22 mouse cellular contexts compared by ENCODE assay signal in genomic region chr13:111323206-111323605, GRCm38 (mm10).
A peak's percentile ranks its signal among the peaks of the same experiment; 100 is the strongest.
DNase-seq lines count a peak whose midpoint lies in the region; ATAC-seq and TF ChIP-seq lines count a peak whose summit lies in the region.
"Had no signal": no experiment of that assay in that cellular context is flagged by ENCODE, and none has a peak within 500 bp of the region (broad histone marks: within the 10 kb centered on the region; RNA-seq: fewer than 3 reads in every experiment).

No protein-coding gene starts in this region.

- H3K27ac ChIP-seq in midbrain, embryonic 13.5 days: peak overlapping the region; percentile 44; the same call in 1 of the 2 replicates
- no peak overlapping the region for H3K27ac ChIP-seq in midbrain, embryonic 10.5 days (replicated peaks)
- H3K27ac ChIP-seq in forebrain, postnatal 0 days (ENCODE audit: low read depth, low read length): peak overlapping the region; percentile 29; the same call in 1 of the 2 replicates
- peak overlapping the region; percentile 23; the same call in 1 of the 2 replicates for H3K27ac ChIP-seq in neural tube, embryonic 14.5 days (ENCODE audit: low read depth, low read length)
- H3K27ac ChIP-seq: intestine, embryonic 15.5 days; limb, embryonic 13.5 days; liver, embryonic 13.5 days; stomach, postnatal 0 days had no signal

- no peaks in the 10 kb centered on the region for H3K36me3 ChIP-seq in midbrain, embryonic 13.5 days
- no peaks in the 10 kb centered on the region for H3K36me3 ChIP-seq in midbrain, embryonic 10.5 days
- no peaks in the 10 kb centered on the region for H3K36me3 ChIP-seq in forebrain, postnatal 0 days (ENCODE audit: insufficient read depth)
- no peaks in the 10 kb centered on the region for H3K36me3 ChIP-seq in neural tube, embryonic 14.5 days (ENCODE audit: control insufficient read depth, insufficient read depth, low read length)
- H3K36me3 ChIP-seq: heart, embryonic 12.5 days; intestine, embryonic 15.5 days; limb, embryonic 13.5 days; liver, embryonic 13.5 days had no signal

- H3K4me2 ChIP-seq in midbrain, embryonic 13.5 days (replicated peaks): no peak overlapping the region
- H3K4me2 ChIP-seq in forebrain, postnatal 0 days (ENCODE audit: low read depth): no peak overlapping the region
- no peak overlapping the region for H3K4me2 ChIP-seq in neural tube, embryonic 14.5 days (ENCODE audit: low read depth, low read length)
- H3K4me2 ChIP-seq: heart, embryonic 12.5 days; intestine, embryonic 15.5 days; limb, embryonic 13.5 days; liver, embryonic 13.5 days; lung, embryonic 14.5 days had no signal

- DNase-seq in heart, adult 11 months: peak; percentile 35
- DNase-seq in heart, postnatal 14 days: no peak
- no peak for DNase-seq in midbrain, embryonic 10.5 days (ENCODE audit: low spot score)
- peak; percentile 37 for DNase-seq in forebrain, postnatal 0 days
- no peak for DNase-seq in thymus, postnatal 10 days (ENCODE audit: low spot score in 2 of 2)
- DNase-seq: adrenal gland, adult 8-10 months; cerebellum, adult 11-12 months; cerebellum, postnatal 25 days; embryo, embryonic 11 days; kidney, adult 9 months; kidney, postnatal 25 days; layer of hippocampus, adult 9-11 months; liver, embryonic 13.5 days; lung, embryonic 14.5 days; lung, postnatal 36 days; thymus, postnatal 14 days had no signal

- no peak overlapping the region for H3K9ac ChIP-seq in midbrain, embryonic 13.5 days (replicated peaks)
- H3K9ac ChIP-seq in forebrain, postnatal 0 days: no peak overlapping the region
- no peak overlapping the region for H3K9ac ChIP-seq in neural tube, embryonic 14.5 days (replicated peaks; ENCODE audit: low read depth, low read length)
- H3K9ac ChIP-seq: heart, embryonic 12.5 days; intestine, embryonic 15.5 days; limb, embryonic 13.5 days; liver, embryonic 13.5 days; lung, embryonic 14.5 days had no signal

- no peak for TF ChIP-seq CTCF in forebrain, postnatal 0 days (IDR thresholded peaks at IDR 0.05; ENCODE audit: low read depth)

- H3K4me3 ChIP-seq in midbrain, embryonic 13.5 days (replicated peaks): no peak overlapping the region
- no peak overlapping the region for H3K4me3 ChIP-seq in midbrain, embryonic 10.5 days
- no peak overlapping the region for H3K4me3 ChIP-seq in forebrain, postnatal 0 days (ENCODE audit: low read depth, low read length)
- no peak overlapping the region for H3K4me3 ChIP-seq in neural tube, embryonic 14.5 days (ENCODE audit: low read depth, low read length)
- H3K4me3 ChIP-seq: heart, embryonic 12.5 days; intestine, embryonic 15.5 days; limb, embryonic 13.5 days; liver, embryonic 13.5 days had no signal

- WGBS in midbrain, embryonic 13.5 days: 58% methylated on average over 8 of the region's 8 CpGs
- 73% methylated on average over 8 of the region's 8 CpGs for whole genome bisulfite sequencing in midbrain, embryonic 10.5 days
- WGBS in forebrain, postnatal 0 days: 32% methylated on average over 8 of the region's 8 CpGs
- WGBS in neural tube, embryonic 14.5 days: 46% methylated on average over 8 of the region's 8 CpGs

- intact Hi-C loops in heart, postnatal 14 days (cut with DNase I): no loop called here

- H3K27me3 ChIP-seq in midbrain, embryonic 13.5 days: no peaks in the 10 kb centered on the region
- no peaks in the 10 kb centered on the region for H3K27me3 ChIP-seq in midbrain, embryonic 10.5 days (ENCODE audit: low read depth, poor library complexity, severe bottlenecking)
- no peaks in the 10 kb centered on the region for H3K27me3 ChIP-seq in forebrain, postnatal 0 days (ENCODE audit: insufficient read depth, low read length)
- H3K27me3 ChIP-seq in neural tube, embryonic 14.5 days (ENCODE audit: control insufficient read depth, insufficient read depth, low read length): no peaks in the 10 kb centered on the region
- H3K27me3 ChIP-seq: heart, embryonic 12.5 days; intestine, embryonic 15.5 days; limb, embryonic 13.5 days; liver, embryonic 13.5 days had no signal

- no peaks in the 10 kb centered on the region for H3K4me1 ChIP-seq in midbrain, embryonic 13.5 days (replicated peaks)
- H3K4me1 ChIP-seq in midbrain, embryonic 10.5 days: no peaks in the 10 kb centered on the region
- H3K4me1 ChIP-seq in forebrain, postnatal 0 days (ENCODE audit: insufficient read depth): no peaks in the 10 kb centered on the region
- no peaks in the 10 kb centered on the region for H3K4me1 ChIP-seq in neural tube, embryonic 14.5 days (ENCODE audit: control insufficient read depth, insufficient read depth, low read length)
- H3K4me1 ChIP-seq: heart, embryonic 12.5 days; intestine, embryonic 15.5 days; limb, embryonic 13.5 days; liver, embryonic 13.5 days had no signal

- ATAC-seq in midbrain, embryonic 13.5 days: no peak; the same call in 1 of the 2 replicates
- peak; percentile 56 for ATAC-seq in forebrain, postnatal 0 days
- ATAC-seq in neural tube, embryonic 14.5 days (ENCODE audit: low read depth): peak; percentile 56; the same call in 1 of the 2 replicates

- no peaks in the 10 kb centered on the region for H3K9me3 ChIP-seq in midbrain, embryonic 13.5 days
- H3K9me3 ChIP-seq in midbrain, embryonic 10.5 days (replicated peaks): no peaks in the 10 kb centered on the region
- H3K9me3 ChIP-seq in forebrain, postnatal 0 days (ENCODE audit: low read length): no peaks in the 10 kb centered on the region
- H3K9me3 ChIP-seq in neural tube, embryonic 14.5 days (ENCODE audit: control insufficient read depth, low read length): no peaks in the 10 kb centered on the region
- H3K9me3 ChIP-seq: heart, embryonic 12.5 days; intestine, embryonic 15.5 days; limb, embryonic 13.5 days; liver, embryonic 13.5 days had no signal

Comparison
In these comparisons a context has a peak if more than half of its experiments do, and no peak if none do; other contexts are left out.
1. DNase-seq: peak in heart, adult 11 months (single experiment) and forebrain, postnatal 0 days (single experiment); none in heart, postnatal 14 days (0 of 2), midbrain, embryonic 10.5 days (single experiment) and thymus, postnatal 10 days (0 of 2).